Mouse (Mus musculus) thymus, postnatal 36 days (tissue): Measurements from ENCODE around the gene Lgals7.
A peak's percentile ranks its signal among the peaks of the same experiment; 100 is the strongest.

Experiments used
- DNase-seq, 2 experiments: peaks; one replicate each; pipeline ENCODE4 v3.0.0; 2022; ENCODE audit warnings: mixed read lengths in 2 of 2

Lgals7 gene

DNA sequence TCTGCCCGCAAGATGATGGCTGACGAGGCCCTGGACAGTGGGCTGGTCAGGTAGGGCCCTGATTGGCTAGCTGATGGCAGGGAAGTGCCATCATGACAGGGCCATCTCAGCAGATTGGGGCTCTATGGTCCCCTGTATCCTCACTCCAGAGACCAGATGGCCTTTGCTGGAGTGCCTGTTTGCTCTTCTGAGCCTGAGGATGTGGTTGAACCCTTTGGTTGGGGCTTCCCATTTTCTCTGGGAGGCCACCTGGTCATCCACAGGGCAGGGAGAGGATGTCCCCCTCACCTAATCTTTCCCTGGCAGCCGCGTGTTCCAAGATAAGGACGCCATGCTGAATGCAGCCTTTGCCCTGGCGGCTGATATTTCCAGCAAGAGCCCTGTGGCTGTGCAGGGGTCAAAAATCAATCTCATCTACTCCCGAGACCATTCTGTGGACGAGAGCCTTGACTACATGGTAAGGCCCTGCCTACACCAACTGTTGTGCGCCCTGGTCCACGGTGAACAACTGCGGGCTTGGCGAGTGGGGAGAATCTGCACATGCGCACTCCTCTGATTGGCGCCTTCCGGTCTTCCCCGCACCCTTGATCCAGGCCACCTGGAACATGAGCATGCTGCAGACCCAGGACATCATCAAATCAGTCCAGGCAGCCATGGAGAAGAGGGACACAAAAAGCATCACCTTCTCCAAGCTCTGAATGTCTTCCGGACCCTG, 32.1 kb upstream of the Lgals7 start:
- no peak for DNase-seq

DNA sequence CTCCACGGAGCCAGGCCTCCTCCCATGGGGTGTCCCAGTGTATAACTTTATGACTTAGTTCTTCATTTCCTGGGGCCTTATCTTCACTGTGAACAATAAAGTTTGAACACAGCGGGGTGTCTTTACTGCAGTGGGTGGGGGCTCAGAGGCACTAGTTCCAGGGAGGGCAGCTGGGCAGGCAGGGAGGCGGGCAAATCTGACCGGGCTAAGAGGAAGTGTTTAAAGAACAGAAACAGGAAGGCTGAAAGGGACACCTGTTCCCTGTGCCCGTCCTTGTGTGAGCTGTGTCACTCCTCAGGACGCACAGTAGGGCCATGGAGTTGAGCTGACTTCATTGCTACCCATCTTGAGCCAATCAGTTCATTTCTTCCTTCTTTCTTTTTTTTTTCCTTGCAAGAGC, 31.5 kb upstream of the Lgals7 start:
- DNase-seq: no peak

DNA sequence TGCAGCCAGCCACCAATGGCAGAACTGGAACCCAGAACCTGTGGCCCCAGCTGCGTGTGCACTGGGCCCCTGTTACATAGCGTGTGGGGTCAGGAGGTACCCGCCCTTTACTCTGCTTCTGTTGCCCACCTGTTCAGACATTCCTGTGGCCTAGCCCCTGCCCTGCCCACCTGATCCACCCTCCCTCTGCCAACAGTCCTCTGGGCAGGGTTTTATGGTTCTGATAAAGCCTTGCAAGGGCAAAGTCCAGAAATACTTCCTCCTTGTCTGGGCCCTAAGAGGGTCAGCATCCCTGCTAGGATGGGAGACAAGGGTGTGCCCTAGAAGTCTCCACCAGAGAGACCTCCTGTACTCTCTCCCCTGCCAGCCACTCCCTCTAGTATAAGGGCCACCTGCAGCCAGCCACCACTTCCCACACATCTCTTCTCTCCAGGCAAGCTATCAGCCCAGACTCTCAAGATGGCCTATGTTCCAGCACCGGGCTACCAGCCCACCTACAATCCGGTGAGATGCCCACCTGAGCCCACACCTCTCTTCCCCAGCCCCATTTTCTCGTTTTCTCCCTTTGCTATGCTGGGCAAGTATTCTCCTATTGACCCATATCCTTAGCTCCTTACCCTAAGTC, 29.8 kb upstream of the Lgals7 start, which contains the start of gene Lgals4:
TSS of gene Lgals4 (plus strand) at position 132 of the 625 bp plus-strand sequence.
- no peak for DNase-seq

DNA sequence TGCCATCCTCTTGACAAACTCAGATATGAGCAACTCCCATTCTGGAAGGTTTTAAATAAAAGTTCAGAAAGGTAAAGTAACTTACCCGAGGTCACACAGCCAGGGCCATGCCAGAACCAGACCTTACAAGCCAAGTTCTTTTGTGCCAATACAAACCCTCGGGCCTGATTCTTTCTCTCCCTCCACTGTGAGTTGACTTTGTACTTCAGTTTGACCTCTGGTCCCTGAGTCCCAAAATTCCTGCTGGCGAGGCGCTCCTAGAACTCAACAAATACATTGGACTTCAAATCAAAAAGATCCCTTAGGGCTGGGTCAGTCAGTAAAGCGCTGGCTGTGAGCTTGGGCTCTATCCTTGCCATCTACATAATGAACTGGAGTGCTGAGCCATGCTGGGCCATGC, 26.7 kb upstream of the Lgals7 start:
- no peak for DNase-seq

DNA sequence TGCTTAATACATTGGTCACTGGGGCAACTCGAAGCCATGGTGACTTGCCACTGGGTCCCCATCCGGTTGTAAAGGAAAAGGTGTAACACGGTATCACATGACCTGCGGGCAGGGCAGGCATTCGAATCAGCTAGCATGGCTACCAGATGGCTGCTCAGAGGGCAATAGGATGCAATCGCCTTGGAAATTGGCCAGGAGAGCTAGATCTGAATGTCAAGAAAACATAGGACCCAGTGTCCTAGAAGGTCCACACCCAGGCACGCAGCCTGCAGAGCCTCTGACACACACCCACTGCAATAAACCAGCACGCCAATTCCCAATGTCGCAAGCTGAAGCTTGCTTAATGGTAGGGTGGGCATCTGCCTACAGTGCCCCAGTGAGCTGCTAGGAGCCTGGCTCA, 25.3 kb upstream of the Lgals7 start:
- DNase-seq: no peak

DNA sequence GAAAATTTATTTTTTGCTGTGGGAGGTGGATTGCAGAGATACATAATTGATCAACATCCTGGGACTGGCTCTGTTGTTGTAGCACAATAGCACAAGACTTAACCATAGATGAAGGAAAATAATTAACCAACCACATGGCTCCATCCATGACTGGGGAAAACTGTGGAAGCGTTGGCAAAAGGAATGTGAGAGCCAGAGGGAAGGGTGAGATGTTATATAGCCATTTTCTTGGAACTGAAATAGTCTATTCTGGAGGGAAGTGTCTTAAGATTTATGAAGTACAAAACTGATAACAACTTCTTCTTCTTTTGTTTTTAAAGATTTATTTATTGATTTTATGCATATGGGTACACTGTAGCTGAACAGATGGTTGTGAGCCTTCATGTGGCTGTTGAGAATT, 16.4 kb upstream of the Lgals7 start:
- DNase-seq: no peak

DNA sequence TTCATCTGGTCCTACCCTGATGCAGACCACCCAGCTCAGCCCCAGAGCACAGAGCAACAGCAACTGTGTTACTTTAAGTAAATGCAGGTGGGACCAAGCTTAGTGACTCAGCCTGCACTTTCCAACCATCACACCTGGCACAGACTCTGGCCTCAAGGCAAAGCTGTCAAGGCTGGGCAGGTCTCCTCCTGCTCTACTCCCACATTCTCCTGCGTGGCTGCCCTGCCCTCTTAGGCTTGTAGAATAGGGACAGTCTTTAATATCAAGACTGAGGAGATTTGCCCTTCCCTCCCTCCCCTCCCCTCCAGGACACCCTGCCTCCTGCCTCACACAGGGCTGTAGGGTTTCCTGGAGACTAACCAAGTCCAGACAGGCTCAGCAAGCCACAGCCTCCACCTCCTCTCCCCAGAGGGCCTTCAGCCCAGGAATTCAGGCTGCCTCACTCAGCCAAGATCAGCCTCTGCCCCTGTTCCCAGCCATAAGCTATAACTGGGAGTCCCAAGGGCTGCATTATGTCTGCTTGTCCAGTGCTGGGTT, 13.9 kb upstream of the Lgals7 start:
- DNase-seq: no peak

DNA sequence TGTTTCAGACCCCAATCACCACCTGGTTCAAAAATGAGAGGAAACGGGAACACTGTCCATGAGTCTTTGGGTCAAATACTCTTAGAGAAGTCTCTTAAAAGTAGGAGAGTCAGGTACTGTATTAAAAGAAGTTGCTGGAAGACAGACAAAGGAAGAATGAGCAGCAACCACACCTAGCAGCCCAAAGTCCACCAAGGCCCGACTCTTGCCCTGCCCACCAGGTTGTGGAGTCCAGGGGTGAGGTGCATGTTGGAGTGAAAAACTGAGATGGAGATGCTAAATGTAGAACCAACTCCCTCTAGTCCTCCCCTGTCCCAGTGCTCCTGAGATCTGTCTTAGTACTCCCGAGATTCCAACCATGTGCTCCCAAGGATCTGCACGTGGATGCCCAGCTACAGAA, 13.0 kb upstream of the Lgals7 start:
- no peak for DNase-seq

DNA sequence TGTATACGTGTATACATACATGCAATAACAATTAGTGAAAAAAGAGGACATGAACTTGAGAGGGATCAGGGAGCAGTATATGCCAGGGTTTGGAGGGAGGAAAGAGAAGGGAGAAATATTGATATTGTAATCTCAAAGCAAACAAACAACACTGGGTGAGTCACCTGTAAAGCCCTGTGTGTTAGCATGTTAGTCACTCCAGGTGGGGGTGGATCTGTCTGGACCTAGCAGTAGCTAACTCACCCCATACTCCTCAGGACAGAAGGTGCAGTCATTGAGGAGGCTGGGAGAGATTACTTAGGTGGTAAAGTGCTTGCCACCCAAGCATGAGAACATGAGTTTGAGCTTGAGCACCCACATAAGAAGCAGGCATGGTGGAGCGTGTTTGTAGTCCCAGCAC, 3.7 kb upstream of the Lgals7 start:
- DNase-seq: no peak

DNA sequence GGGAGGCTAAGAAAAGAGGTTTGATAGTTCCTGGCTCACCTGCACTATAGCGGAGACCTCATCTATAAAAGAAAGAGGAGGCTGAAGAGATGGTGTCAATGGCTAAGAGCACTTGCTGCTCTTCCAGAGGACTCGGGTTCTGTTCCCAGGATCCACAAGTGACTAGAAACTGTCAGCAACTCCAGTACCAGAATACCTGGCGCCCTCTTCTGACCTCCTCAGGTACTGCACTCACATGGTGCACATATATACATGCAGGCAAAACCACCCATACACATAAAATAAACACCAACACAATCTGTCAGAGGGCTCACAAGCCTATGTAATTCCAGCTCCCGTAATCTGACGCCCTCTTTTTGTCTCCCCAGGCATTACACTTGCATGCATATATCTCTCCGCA, 2.8 kb upstream of the Lgals7 start:
- DNase-seq: no peak

DNA sequence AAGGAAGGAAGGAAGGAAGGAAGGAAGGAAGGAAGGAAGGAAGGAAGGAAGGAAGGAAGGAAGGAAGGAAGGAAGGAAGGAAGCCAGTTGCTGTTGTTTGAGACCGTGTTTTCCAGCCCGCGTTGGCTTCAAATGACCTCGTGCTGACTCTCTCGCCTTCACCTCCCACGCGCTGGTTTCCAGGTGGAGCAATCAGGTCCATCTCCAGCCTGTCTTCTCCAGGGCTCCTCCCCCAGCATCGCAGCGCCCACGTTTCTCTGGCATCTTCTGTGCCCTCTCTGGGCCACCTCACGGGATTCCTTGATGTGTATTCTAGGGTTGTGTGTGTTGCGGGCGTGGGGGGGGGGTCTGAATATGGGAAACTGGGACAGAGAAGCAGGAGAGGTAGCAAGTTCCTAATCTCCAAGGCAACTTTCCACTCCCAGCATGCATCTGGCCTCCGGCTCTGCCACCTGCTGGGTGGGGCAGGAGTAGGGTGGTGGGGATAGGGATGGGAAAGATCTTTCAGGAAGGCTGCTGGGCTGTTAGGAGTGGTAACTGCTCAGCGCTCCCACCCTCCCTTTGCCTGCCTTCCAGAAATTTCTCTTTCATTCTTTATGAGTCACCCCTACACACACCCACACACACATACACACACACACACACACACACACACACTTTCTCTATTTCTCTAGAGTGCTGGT, 695 bp upstream of the Lgals7 start:
- DNase-seq: no peak

DNA sequence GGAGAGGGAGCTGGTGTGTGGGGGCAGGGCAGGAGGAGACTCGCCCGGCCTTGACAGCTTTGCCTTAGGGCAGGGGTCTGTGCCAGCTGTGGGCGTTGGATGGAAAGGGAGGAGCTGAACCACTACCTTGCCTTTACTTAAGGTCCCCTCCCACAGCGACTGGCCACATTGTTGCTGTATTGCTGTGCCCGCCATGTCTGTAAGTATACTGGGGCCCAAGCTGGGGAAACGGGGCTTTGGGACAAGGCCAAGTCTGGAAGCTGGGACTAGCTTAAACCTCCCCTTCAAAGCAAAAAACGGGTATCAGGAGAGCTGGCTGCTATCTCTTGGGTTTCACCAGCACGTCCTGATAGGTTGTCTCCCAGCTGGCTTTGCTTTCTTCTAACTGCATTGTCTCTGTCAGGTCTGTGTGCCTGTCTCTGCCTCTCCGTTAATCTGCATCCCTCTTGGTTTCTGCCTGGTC, 666 bp downstream of the Lgals7 start:
- no peak for DNase-seq

DNA sequence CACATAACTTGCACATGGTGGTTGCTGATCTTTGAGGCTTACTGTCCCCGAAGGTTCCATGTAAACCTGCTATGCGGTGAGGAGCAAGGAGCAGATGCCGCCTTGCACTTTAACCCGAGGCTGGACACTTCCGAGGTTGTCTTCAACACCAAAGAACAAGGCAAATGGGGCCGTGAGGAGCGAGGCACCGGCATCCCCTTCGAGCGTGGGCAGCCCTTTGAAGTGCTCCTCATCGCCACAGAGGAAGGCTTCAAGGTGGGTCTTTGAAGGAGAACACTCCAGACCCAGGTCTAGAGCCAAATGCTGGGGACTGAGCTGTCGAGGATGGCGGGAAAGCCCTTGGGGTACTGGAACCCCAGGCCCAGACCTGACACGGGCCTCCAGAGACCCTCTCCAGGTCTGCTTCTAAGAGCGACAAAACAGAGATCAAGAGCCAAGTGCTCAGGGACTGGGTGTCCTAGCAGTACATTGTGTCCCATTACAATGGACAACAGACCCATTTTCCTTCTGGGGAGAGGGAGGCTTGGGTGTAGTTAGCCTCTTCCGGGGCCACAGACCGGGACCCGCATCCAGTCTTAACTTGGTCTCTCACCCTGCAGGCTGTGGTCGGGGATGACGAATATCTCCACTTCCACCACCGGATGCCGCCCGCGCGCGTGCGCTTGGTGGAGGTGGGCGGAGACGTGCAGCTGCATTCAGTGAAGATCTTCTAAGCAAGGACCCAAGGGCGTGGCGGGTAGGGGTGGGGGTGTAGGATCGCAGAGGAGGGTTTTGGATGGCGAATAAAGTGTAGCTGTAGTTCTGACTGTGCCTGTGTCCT, 2.0 kb downstream of the Lgals7 start:
- DNase-seq: peak; percentile 98 to 99

DNA sequence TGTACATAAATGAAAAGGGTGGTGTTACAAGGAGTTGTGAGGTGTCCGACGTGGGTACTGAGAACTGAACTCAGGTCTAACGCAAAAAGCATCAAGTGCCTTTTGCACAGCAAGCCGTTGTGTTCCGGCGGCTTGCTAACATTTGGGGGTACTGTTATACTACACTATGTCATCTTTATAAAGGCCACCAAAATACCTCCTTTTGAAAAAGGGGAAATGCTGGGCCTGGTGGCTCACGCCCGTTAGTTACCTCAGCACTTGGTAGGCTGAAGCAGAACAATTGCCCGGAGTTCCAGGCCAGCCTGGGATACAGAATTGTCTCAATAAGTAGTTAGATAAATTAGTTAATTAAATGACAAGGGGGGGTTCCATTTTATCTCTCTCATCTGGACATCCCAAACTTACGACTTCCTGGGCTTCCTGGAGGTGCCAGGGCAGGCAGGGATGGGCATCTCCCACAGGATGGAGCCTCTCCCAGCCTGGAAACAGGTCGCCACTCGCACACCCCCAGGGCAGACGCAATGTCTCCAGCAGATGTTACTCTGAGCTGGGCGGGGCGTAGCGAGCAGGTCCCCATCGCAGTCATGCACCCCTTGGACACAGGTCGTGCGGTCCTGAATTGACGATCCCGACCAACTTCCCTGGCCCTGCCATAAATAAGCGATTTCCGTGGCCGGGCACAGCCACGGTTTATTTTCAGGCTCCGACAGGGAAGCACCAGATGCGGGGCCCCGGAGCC, 3.3 kb downstream of the Lgals7 start:
- DNase-seq: peak in 1 of 2 experiments; percentile 54

DNA sequence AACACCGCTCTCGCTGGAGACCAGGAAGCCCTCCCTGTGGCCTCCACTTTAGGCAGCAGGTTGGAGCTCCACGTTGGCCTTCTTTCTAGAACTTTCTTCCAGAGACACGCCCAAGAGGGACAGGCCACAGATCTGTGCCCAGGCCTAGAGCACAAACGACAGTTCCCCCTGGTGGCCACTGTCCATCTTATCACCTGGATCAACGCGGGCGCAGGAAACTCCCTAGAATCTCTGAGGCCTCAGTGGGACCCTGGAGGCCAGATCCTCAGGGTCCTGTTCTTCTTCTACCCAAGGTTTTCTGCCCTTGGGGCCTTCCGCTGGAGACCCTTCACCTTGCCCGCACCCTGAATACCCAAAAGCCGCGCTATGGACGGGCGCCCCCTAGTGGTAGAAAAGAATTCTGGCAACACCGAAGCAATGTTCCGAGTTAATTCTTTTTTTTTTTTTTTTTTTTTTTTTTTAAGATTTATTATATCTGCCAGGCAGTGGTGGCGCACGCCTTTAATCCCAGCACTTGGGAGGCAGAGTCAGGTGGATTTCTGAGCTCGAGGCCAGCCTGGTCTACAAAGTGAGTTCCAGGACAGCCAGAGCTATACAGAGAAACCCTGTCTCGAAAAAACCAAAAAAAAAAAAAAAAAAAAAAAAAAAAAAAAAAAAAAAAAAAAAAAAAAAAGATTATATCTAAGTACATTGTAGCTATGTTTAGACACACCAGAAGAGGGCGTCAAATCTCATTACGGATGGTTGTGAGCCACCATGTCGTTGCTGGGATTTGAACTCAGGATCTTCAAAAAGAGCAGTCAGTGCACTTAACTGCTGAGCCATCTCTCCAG, 4.1 kb downstream of the Lgals7 start:
- peak; percentile 75 to 77 for DNase-seq

DNA sequence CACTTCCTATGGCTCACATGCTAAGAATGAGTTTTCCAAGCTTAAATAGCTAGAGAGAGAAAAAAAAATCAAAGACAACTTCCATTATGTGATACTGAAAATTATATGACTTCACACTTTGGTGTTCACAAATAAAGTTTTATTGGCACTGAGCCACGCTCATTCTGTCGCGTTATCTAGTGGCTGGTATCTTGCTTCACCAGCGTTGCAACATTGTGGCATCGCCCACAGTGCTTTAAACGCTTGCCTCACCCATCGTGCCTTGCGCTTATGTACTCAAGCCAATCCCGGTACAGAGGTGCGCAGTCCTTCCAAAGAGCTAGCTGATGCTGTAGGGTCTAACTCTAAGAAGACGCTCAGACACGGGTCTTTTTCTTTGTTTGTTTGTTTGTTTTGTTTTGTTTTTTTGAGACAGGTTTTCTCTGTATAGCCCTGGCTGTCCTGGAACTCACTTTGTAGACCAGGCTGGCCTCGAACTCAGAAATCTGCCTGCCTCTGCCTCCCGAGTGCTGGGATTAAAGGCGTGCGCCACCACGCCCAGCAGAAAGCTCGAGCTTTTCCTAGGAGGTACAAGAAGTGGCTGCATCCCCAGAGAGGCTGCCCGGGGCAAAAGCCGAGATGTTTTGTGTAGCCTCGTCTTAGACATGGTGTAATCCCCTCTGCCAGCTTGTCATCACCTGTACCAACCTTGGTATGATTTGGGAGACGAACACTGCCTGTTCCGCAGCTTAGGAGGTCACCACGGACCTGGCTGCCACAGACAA, 7.4 kb downstream of the Lgals7 start:
- no peak for DNase-seq

DNA sequence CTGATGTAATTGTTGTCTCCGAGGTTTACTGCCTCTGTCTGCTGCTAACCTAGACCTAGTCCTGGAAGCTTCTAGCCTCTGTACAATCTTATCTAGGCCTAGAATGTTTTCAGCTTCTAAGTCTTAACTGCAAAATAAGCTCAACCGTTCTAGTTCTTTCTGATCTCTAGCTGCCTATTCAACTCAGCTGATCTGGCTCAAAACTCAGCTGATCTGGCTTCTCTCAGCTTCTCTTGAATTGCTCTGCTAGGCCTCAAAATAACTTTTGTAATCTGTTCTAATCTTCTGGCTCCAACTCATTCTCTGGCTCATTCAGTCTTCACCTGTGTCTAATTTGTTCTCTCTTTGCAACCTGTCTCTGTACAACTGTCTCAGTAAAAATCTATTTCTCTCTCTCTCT, 10.9 kb downstream of the Lgals7 start:
- no peak for DNase-seq

DNA sequence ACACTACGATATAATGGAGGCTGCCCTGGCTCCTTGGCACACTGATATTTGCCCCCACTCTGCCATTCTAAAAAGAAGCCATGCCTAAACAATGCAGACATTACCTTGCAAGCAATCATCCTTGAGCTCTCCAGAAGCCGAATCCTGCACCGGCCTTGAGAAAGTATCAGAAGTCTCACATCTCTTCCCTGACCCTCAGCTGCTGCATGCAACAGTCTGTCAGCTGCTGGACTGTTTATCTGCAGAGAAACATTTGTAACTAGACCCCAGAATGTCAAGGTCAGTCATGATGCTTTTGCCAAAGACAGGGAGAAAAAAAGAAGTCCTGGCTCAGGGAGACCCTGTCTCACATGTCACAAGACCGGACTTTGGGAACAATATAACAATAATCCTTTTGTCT, 12.4 kb downstream of the Lgals7 start:
- DNase-seq: no peak

DNA sequence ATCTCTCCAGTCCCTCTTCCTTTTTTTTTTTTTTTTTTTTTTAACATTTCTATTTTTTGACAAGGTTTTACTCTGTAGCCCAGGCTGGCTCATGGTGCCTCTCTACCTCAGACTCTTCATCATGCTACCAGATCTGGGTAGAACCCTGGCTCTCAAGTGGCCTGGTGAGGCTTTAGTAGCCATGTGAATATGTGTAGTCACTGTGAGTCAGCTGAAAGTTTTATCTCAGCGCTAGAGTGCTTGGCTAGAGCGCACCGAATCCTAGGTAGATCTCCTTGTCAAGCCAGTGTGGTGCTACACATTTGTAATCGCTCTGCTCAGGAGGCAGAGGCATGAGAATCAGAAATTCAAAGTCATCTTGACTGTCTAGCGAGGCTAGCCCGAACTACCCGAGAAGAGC, 13.5 kb downstream of the Lgals7 start:
- DNase-seq: no peak

DNA sequence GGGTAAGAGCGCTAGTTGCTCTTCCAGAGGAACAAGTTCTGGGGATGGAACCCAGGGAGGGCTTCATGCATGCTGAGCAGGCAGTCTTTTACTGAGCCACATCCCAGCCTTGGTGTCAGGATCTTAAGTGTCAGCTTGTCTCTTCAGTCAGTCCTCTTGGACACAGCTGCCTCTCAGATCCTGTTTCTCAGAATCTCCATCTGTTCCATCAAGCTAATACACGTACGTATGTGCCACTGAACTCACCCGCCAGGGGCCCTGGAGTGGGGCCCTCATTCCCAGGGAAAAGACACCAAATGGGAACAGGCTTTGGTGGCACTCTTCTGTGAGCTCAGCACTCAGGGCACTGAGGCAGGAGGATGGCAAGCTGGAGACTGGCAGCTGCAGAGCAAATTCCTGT, 14.2 kb downstream of the Lgals7 start:
- DNase-seq: no peak
